Mouse (Mus musculus): ENCODE data around the gene Mapk8ip2.

GRCm38 (mm10) chr15:89434136-89434535, 19.6 kb upstream of the Mapk8ip2 start:
- no peak for TF ChIP-seq CTCF (conservative IDR thresholded peaks at IDR 0.05; ENCODE audit: low read length)
- TF ChIP-seq NANOG (IDR thresholded peaks at IDR 0.05; ENCODE audit: borderline replicate concordance, low read length), result no peak

All from E14TG2a.4 (cell line).